Mouse (Mus musculus) limb, embryonic 11.5 days (tissue): Measurements from ENCODE around the gene Tm6sf1. TPM values are rescaled to one million over a fixed set of nuclear protein-coding genes. Genes with fewer than 3 reads are reported as not detected.
"Not testable (repeated sequence)": the region's sequence is repeated elsewhere in the genome, so short reads cannot be mapped to it uniquely, and the experiment has no call there.

Experiments
- ATAC-seq: fragments of 200-750 bp; cut with Nextera tagmentation; 2 replicates; pipeline ENCODE4 v1.8.0; 2017; ENCODE audit warnings: low read depth; ENCODE audit not compliant: insufficient number of reproducible peaks, low FRiP score, low TSS enrichment
- DNase-seq: peaks from one replicate; pipeline ENCODE4 v3.0.0-alpha.2; 2015; ENCODE audit warnings: low spot score
- H3K27ac ChIP-seq: fragments of 300-500 bp; sonication (generic); replicated peaks from 2 replicates; pipeline ENCODE4 v1.5.1; 2014; ENCODE audit warnings: low read depth, mild to moderate bottlenecking, low read length
- H3K27me3 ChIP-seq: fragments of 300-500 bp; sonication (generic); 2 replicates; pipeline ENCODE4 v1.6.1; 2014; ENCODE audit warnings: mild to moderate bottlenecking, low read length, mixed read lengths; ENCODE audit not compliant: control insufficient read depth, insufficient read depth
- H3K36me3 ChIP-seq: fragments of 300-500 bp; sonication (generic); 2 replicates; pipeline ENCODE4 v1.6.1; 2014; ENCODE audit warnings: mild to moderate bottlenecking, low read length, moderate library complexity, mixed read lengths; ENCODE audit not compliant: control insufficient read depth, insufficient read depth
- H3K4me1 ChIP-seq: fragments of 300-500 bp; sonication (generic); 2 replicates; pipeline ENCODE4 v1.6.1; 2014; ENCODE audit warnings: low read length, mixed read lengths; ENCODE audit not compliant: control insufficient read depth, insufficient read depth
- H3K4me2 ChIP-seq: fragments of 300-500 bp; sonication (generic); 2 replicates; pipeline ENCODE4 v1.6.1; 2014; ENCODE audit warnings: low read depth, mild to moderate bottlenecking, moderate library complexity; ENCODE audit not compliant: severe bottlenecking
- H3K4me3 ChIP-seq: fragments of 300-500 bp; sonication (generic); 2 replicates; pipeline ENCODE4 v1.5.1; 2014; ENCODE audit warnings: low read depth, low read length
- H3K9ac ChIP-seq: fragments of 300-500 bp; sonication (generic); 2 replicates; pipeline ENCODE4 v1.6.1; 2014; ENCODE audit warnings: mild to moderate bottlenecking, low read length
- H3K9me3 ChIP-seq: fragments of 300-500 bp; sonication (generic); 2 replicates; pipeline ENCODE4 v1.6.1; 2016; ENCODE audit warnings: low read length; ENCODE audit not compliant: control insufficient read depth
- WGBS: fragments of 180-500 bp; shearing (Covaris S2); extraction: QIAGEN DNeasy Blood & Tissue Kit; methylation state at CpG from one replicate; pipeline ENCODE4 v1.1.7; 2014; 5-methylcytosine and 5-hydroxymethylcytosine counted together
- polyA plus RNA-seq: library from polyadenylated mRNA; unstranded; fragments of >200 nt; fragmentation: Nextera tagmentation; extraction: Ambion mirVana; gene quantifications from 2 replicates; pipeline ENCODE4 v1.2.1, GENCODE M21; 2014

Tm6sf1 gene
- polyA plus RNA-seq, 1 experiment from 2014 or later, result 10.7 TPM

DNA sequence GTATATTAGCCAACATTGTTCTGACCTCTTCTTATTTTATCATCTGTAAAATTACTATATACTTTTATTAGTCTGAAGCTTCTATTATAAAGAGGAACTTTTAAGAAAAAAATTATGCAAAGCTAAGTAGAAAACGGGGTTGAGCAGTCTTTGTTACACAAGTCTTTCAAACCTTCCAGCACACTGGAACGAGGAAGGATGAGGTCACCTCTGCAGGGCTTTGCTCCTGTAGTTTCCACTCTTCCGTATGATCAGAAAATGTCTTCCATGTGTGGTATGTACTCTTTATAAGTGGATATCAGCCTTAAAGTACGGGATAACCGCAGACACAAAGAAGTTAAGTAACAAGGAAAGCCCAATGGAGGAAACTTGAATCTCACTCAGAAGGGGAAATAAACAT lies 23.4 kb upstream of the Tm6sf1 start:
- no peak overlapping the region for H3K4me3 ChIP-seq
- no peak overlapping the region for H3K9ac ChIP-seq
- H3K4me1 ChIP-seq, result no peaks in the 10 kb centered on the region
- no peaks in the 10 kb centered on the region for H3K36me3 ChIP-seq
- no peaks in the 10 kb centered on the region for H3K27me3 ChIP-seq
- H3K4me2 ChIP-seq, result no peak overlapping the region
- DNase-seq, result no peak
- no peak overlapping the region for H3K27ac ChIP-seq
- ATAC-seq, result no peak
- 89% methylated on average over 5 of the region's 5 CpGs for WGBS
- H3K9me3 ChIP-seq, result no peaks in the 10 kb centered on the region

DNA sequence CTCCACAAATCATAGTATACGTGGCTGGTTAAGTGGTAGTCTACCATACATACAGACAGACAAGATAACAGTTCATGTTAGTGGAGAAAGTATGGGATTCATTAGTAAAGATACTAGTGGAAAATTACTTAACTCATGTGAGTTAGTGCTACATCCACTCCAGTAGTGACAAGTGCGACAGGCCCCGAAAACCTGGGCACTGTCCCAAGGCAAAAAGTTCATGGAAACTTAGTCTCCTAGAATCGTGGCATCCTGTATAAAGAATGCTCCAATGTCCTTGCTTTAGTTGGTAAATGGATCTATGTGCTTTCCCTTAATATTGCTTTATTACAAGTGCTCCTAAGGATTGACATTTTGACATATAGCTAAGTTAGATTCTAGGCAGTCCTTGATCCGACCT lies 21.0 kb upstream of the Tm6sf1 start:
- WGBS, result 91% methylated on average over 5 of the region's 5 CpGs
- H3K4me3 ChIP-seq, H3K9ac ChIP-seq, DNase-seq, H3K9me3 ChIP-seq, H3K4me2 ChIP-seq, H3K4me1 ChIP-seq, H3K27ac ChIP-seq, ATAC-seq, H3K27me3 ChIP-seq, H3K36me3 ChIP-seq: not testable (repeated sequence)

DNA sequence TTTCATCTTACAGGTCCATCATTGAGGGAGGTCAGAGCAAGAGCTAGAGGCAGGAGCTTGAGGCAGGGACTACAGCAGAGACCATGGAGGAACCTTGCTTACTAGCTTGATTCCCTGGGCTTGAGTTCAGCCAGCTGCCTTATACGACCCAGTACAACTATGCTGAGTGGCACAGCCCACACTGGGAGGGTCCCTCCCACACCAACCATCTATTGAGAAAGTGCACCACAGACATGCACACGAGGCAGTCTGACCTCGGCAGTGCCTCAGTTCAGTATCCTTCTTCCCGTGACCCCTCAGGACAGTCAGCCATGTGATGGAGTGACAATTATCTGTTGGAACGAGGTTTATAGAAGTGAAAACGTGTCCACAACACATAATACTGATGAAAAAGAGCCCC lies 19.1 kb upstream of the Tm6sf1 start:
- H3K4me1 ChIP-seq, result no peaks in the 10 kb centered on the region
- H3K9me3 ChIP-seq, result no peaks in the 10 kb centered on the region
- ATAC-seq (no peak), DNase-seq (no peak)
- no peaks in the 10 kb centered on the region for H3K36me3 ChIP-seq
- no peak overlapping the region for H3K27ac ChIP-seq
- no peak overlapping the region for H3K4me2 ChIP-seq
- WGBS, result 68% methylated on average over 6 of the region's 6 CpGs
- H3K9ac ChIP-seq, result no peak overlapping the region
- no peaks in the 10 kb centered on the region for H3K27me3 ChIP-seq
- H3K4me3 ChIP-seq, result no peak overlapping the region

DNA sequence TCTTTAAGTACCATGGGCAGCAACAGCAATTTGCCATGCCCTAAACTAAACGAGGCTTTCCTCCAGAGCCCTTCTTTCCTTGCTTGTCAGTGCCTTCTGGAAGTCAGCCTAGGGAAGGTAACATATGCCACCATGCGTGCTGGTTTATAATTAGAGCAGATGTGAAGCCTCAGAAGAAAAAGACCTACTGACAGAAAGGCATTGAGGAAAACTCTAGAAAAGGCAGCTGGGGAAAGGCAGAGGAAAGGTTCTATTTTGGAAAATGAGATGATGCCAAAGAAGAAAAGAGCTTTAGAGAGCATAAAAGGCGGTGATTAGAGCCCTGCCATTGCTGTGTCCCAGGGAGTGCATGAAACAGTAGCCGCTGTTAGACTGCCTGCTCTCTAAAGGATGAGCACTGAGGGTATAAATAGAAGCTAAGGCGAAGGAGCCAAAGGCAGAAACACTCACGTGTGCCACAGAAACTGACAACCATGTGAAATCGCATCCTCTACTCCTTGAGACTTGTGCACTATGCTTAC lies 18.1 kb upstream of the Tm6sf1 start:
- no peak overlapping the region for H3K9ac ChIP-seq
- H3K36me3 ChIP-seq, result no peaks in the 10 kb centered on the region
- H3K9me3 ChIP-seq, result no peaks in the 10 kb centered on the region
- H3K4me2 ChIP-seq, result no peak overlapping the region
- ATAC-seq (no peak), DNase-seq (no peak)
- no peaks in the 10 kb centered on the region for H3K27me3 ChIP-seq
- no peak overlapping the region for H3K27ac ChIP-seq
- no peaks in the 10 kb centered on the region; the same call in 1 of the 2 replicates for H3K4me1 ChIP-seq
- no peak overlapping the region for H3K4me3 ChIP-seq
- WGBS, result 71% methylated on average over 7 of the region's 7 CpGs

DNA sequence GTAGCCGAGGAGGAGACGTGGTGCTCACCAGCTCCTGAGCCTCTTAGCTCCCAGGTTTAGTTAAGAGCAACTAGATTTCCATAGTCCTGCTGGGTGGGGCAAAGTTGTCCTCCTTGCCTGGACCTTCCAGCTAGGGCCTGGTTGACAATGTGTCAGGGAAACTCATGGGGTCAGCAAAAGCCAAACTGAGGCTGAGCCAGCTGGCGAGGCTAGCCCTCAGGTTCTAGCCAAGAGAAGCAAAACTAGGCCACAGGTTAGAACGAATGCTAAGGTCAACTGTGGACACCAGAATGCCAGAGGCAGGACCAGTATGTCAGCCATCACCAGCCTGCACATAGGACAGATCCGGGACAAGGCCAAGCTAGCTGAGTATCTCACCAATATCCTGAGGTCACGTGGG lies 17.4 kb upstream of the Tm6sf1 start:
- H3K4me3 ChIP-seq, result no peak overlapping the region
- WGBS, result 84% methylated on average over 6 of the region's 6 CpGs
- no peaks in the 10 kb centered on the region for H3K9me3 ChIP-seq
- H3K27ac ChIP-seq, result no peak overlapping the region
- H3K4me2 ChIP-seq, result no peak overlapping the region
- ATAC-seq (no peak), DNase-seq (no peak)
- H3K9ac ChIP-seq, result no peak overlapping the region
- H3K4me1 ChIP-seq, result no peaks in the 10 kb centered on the region; the same call in 1 of the 2 replicates
- H3K36me3 ChIP-seq, result no peaks in the 10 kb centered on the region
- no peaks in the 10 kb centered on the region for H3K27me3 ChIP-seq

DNA sequence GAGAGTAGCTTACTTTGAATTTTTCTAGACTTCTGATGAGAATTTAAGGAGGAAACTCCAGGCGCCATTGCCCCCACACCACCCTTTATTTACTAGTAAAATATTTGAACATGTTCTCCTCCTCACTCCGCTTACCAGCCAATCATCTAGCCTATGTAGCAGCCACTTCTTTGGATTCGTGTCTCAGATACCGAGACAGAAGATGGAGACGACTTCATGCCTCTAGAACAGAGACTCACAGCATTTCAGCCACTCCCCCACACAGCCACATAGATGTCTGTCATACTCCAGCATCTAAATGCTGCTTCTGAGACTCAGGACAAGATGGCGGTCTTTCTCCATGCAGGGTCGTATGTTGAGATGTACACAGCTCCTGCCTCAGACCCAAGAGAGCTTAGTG lies 16.7 kb upstream of the Tm6sf1 start:
- Histone ChIP-seq H3K9me3 (no peaks in the 10 kb centered on the region), H3K27me3 (no peaks in the 10 kb centered on the region), H3K36me3 (no peaks in the 10 kb centered on the region), H3K9ac (no peak overlapping the region), H3K27ac (no peak overlapping the region), H3K4me3 (no peak overlapping the region), H3K4me2 (no peak overlapping the region), H3K4me1 (peaks cover 2% of the 10 kb centered on the region; the same call in 1 of the 2 replicates)
- ATAC-seq (no peak), DNase-seq (no peak)
- WGBS, result 92% methylated on average over 7 of the region's 7 CpGs

DNA sequence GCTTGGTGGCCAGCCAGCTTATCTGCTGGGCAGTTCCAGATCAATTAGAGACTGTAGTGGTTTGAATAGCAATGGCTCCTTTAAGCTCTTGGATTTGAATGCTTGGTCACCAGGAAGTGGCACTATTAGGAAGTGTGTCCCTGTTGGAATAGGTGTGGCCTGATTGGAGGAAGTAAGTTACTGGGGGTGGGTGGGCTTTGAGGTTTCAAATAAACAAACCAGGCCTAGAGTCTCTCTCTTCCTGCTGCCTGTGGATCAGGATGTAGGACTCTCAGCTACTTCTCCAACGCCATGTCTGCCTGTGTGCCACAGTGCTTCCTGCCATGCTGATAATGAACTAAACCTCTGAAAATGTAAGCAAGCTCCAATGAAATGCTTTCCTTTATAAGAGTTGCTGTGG lies 15.8 kb upstream of the Tm6sf1 start:
- ATAC-seq, result no peak
- no peak overlapping the region for H3K4me2 ChIP-seq
- 77% methylated on average over 1 of the region's 1 CpGs for WGBS
- no peaks in the 10 kb centered on the region for H3K9me3 ChIP-seq
- no peak overlapping the region for H3K27ac ChIP-seq
- no peaks in the 10 kb centered on the region for H3K36me3 ChIP-seq
- H3K4me1 ChIP-seq, result peaks cover 6% of the 10 kb centered on the region
- no peak overlapping the region for H3K9ac ChIP-seq
- H3K4me3 ChIP-seq, result no peak overlapping the region
- H3K27me3 ChIP-seq, result no peaks in the 10 kb centered on the region
- DNase-seq, result no peak

DNA sequence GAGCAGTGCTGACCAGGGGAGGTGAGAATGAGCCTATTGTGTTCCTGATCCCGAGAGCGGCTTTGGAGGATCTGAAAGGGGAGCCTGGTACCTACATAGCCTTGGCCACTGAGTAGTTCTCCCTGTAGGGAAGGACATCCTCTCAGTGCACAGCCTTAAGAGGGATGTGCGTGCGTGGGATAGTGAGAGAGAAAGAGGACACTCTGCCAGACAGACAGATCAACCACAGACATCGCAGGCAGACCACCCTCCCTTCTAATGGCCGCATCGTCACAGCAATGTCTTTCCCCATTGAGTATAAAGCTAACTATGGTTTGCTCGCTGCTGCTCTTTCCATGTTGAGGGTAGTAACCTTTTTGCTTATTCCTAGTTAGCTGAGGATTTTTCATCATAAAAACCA lies 14.9 kb upstream of the Tm6sf1 start:
- no peak for DNase-seq
- H3K4me1 ChIP-seq, result peaks cover 6% of the 10 kb centered on the region
- 84% methylated on average over 8 of the region's 8 CpGs for WGBS

DNA sequence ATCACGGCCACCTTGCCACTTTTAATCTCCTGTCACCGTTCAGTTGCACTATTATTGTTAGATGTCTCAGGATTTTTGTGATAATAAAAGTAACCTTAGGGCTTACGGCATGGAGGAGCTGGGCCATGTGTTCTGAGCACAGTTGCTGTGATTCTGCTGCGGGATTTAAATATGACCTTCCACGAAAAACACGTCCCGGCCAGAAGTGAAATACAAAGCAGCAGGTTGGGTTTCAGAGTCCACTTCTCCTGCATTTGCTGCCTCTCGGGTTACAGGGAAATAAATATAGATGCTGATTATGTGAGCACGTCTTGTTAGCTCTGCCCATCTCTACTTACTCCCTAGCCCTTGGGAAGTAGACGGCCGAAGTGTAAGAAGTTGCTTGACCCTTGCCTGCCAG lies 14.0 kb upstream of the Tm6sf1 start:
- WGBS, result 70% methylated on average over 11 of the region's 11 CpGs
- ATAC-seq, result no peak
- Histone ChIP-seq H3K9me3 (no peaks in the 10 kb centered on the region), H3K4me3 (no peak overlapping the region), H3K27me3 (no peaks in the 10 kb centered on the region), H3K27ac (no peak overlapping the region), H3K4me2 (no peak overlapping the region), H3K4me1 (peaks cover 6% of the 10 kb centered on the region), H3K9ac (no peak overlapping the region), H3K36me3 (no peaks in the 10 kb centered on the region)
- DNase-seq, result no peak

More for the DNA sequence above, 14.9 kb upstream of the Tm6sf1 start:
- no peak for ATAC-seq
- H3K27ac ChIP-seq, result no peak overlapping the region
- H3K9me3 ChIP-seq, result no peaks in the 10 kb centered on the region
- no peak overlapping the region for H3K4me2 ChIP-seq
- no peak overlapping the region for H3K9ac ChIP-seq
- H3K4me3 ChIP-seq, result no peak overlapping the region
- H3K36me3 ChIP-seq, result no peaks in the 10 kb centered on the region
- H3K27me3 ChIP-seq, result no peaks in the 10 kb centered on the region
